Mouse (Mus musculus) leukemia stem cell, adult 10-12 weeks (primary cell): Measurements from ENCODE around the gene Serinc5. TPM values are rescaled to one million over a fixed set of nuclear protein-coding genes. Genes with fewer than 3 reads are reported as not detected.

Experiments
- polyA plus RNA-seq: library from polyadenylated mRNA; stranded (reverse); fragments of >175 nt; gene quantifications from 2 replicates; pipeline ENCODE4 v1.2.3, GENCODE M21; 2012; ENCODE audit warnings: low replicate concordance

Serinc5 gene
- 4.7 and 17.3 TPM in 2 replicates for polyA plus RNA-seq

DNA sequence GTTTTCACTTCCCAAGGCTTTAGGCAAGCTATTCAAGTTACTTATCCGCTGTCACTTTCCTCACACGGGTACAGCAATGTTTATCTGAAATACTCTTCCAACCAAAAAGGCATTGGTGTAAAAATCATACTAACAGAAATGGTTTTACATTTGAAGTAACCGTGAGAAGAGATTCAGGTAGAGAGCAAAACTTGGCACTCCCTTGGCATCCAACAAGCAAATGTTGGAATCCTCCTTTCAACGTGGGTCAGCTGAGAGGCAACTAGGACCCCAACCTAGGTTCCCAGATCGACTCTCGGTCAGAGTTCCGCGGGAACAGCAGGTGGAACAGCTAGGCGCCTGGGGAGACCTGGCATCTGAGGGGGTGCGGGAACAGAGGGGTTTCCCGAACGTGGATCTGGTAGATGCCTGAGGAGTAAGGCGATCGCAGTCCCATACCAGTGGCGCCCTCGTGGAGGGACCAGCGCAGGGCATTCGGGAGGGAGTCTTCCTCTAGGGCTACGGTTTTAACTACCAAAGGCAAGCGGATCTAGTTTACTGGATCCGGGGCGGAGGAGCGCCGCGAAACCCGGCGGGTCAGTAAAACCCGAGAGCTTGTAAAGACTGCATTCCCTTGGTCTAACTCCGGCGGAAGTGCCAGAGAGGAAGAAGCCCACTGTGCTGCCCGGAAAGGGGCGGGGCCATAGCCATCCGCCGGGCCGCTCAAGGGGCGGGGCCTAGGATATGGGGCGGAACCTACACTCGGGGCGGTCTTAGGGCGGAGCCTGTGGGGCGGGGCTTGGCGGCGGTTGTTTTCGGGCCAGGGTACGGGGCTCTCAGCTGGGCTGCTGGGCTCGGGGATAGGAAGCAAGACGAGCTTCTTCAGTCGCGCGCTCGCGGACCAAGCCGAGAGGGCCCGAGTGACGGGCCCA, at the start of gene Serinc5:
Serinc5 (plus strand) TSS at position 781 of the 911 bp plus-strand sequence.

DNA sequence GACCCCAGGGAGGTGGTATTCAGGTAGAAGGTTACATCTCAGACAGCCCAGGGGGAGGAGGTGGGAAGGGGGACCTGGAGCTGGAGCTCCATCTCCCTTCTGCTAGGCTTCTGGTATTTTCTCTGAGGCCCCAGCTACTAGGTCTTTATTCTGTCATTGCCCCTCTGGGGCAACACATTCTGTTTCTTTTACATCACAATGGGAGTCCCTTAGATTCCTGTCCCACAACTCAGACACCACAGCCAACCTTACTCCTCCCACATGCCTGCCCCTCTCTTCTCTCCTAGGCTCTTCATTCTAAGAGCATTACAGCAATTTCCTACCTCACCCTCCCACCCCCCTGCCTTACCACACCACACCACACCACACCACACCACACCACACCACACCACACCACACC, 34.8 kb upstream of the Serinc5 start, which contains the start of gene Spz1:
Spz1 (minus strand) TSS at position 101 of the 400 bp plus-strand sequence.

Other genes starting within 250 kb of the Serinc5 start
- gene Ankrd34b, start 185.2 kb upstream of the Serinc5 start, polyA plus RNA-seq, result 0.05 TPM in 1 of 2 replicates, not detected in the other
- 0.19 and 0.20 TPM in 2 replicates for gene Fam151b, start 127.1 kb upstream of the Serinc5 start, polyA plus RNA-seq
- 0.16 and 0.47 TPM in 2 replicates for gene Zfyve16, start 80.2 kb upstream of the Serinc5 start, polyA plus RNA-seq
- gene Spz1, start 34.9 kb upstream of the Serinc5 start, polyA plus RNA-seq, result not detected in 2 replicates
- 0.06 and 0.10 TPM in 2 replicates for gene Thbs4, start 183.7 kb downstream of the Serinc5 start, polyA plus RNA-seq
- gene Mtx3, start 233.7 kb downstream of the Serinc5 start, polyA plus RNA-seq, result 1.0 and 1.2 TPM in 2 replicates